Mouse (Mus musculus) olfactory bulb, adult 2 months (tissue): ENCODE measurements around the gene Dera.

Experiments used
- CTCF ChIP-seq: fragments of 200-500 bp; IDR thresholded peaks from 2 replicates; pipeline ENCODE4 v1.5.1; 2012; ENCODE audit warnings: low read depth, mild to moderate bottlenecking, low read length, moderate library complexity; ENCODE audit not compliant: insufficient read depth
- POLR2A ChIP-seq: fragments of 200-500 bp; IDR thresholded peaks from 2 replicates; pipeline ENCODE4 v1.6.1; 2012; ENCODE audit warnings: mild to moderate bottlenecking, low read depth, low read length, moderate library complexity; ENCODE audit not compliant: insufficient read depth

DNA sequence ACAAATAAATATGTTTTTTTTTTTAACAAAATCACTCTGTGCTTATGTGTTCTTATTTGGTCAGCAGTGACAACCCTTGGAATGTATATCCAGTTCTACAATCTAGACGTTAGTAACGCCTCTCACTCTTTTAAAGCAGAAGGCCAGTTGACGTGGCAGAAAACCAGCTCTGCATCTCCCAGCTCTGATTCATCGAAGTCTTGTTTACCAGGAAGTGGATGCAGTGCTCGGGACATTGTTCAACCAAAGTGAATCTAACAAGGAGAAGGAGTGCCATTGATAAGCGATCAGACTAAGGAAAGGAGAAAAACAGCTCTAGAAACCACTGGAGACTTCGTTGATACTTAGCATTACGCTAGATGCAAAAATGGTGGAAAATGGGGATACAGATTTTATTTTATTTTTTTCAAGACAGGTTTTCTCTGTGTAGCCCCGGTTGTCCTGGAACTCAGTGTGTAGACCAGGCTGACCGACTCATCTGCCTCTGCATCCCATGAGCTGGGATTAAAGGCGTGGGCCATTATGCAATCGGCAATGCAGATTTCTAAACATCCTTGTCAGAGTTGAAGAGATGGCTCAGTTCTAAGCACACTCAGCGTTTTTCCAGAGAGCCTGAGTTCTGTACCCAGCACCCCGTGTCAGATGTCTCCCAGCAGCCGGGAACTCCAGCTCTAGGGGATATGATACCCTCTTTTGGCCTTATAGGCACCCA is 32.0 kb upstream of the Dera start:
- TF ChIP-seq POLR2A (no peak), CTCF (no peak)
